Mouse (Mus musculus): ENCODE data around the gene Phgdh. TPM values are rescaled to one million over a fixed set of nuclear protein-coding genes. Genes with fewer than 3 reads are reported as not detected.
A peak's percentile ranks its signal among the peaks of the same experiment; 100 is the strongest.

Phgdh gene
- polyA plus RNA-seq, 1 experiment from 2014 or later, result 380 TPM

- Histone ChIP-seq H3K9me3 (no peaks in the 10 kb centered on the region), H3K27me3 (ENCODE audit: insufficient read depth, poor library complexity, severe bottlenecking) (no peaks in the 10 kb centered on the region), H3K4me1 (replicated peaks) (peaks cover 13% of the 10 kb centered on the region), H3K4me3 (no peak overlapping the region), H3K36me3 (peaks cover 51% of the 10 kb centered on the region), H3K27ac (no peak overlapping the region)
- WGBS, result 37% methylated on average over 7 of the region's 7 CpGs
- DNase-seq (ENCODE audit: low spot score), result peak; percentile 70
Observed at GRCm38 (mm10) chr3:98312867-98313266, 26.9 kb downstream of the Phgdh start.

GRCm38 (mm10) chr3:98310456-98310855 lies 29.3 kb downstream of the Phgdh start:
- DNase-seq (ENCODE audit: low spot score), result no peak
- H3K27me3 ChIP-seq (ENCODE audit: insufficient read depth, poor library complexity, severe bottlenecking), result no peaks in the 10 kb centered on the region
- H3K36me3 ChIP-seq, result peaks cover 30% of the 10 kb centered on the region
- H3K4me1 ChIP-seq (replicated peaks), result 0 out of 2 replicates have a peak, but pooled peaks cover 5% of the 10 kb centered on the region
- H3K27ac ChIP-seq, result no peak overlapping the region
- 86% methylated on average over 1 of the region's 1 CpGs for WGBS
- no peak overlapping the region for H3K4me3 ChIP-seq
- H3K9me3 ChIP-seq, result no peaks in the 10 kb centered on the region

GRCm38 (mm10) chr3:98308606-98309005 lies 31.2 kb downstream of the Phgdh start:
- Histone ChIP-seq H3K36me3 (peaks cover 12% of the 10 kb centered on the region), H3K27me3 (ENCODE audit: insufficient read depth, poor library complexity, severe bottlenecking) (no peaks in the 10 kb centered on the region), H3K27ac (no peak overlapping the region), H3K9me3 (no peaks in the 10 kb centered on the region), H3K4me1 (replicated peaks) (0 out of 2 replicates have a peak, but pooled peaks cover 4% of the 10 kb centered on the region), H3K4me3 (no peak overlapping the region)
- no peak for DNase-seq (ENCODE audit: low spot score)
- 87% methylated on average over 6 of the region's 6 CpGs for WGBS

GRCm38 (mm10) chr3:98301761-98302160 lies 38.0 kb downstream of the Phgdh start:
- Histone ChIP-seq H3K36me3 (0 out of 2 replicates have a peak, but pooled peaks cover 3% of the 10 kb centered on the region), H3K27ac (no peak overlapping the region), H3K4me3 (no peak overlapping the region), H3K27me3 (ENCODE audit: insufficient read depth, poor library complexity, severe bottlenecking) (no peaks in the 10 kb centered on the region), H3K4me1 (replicated peaks) (no peaks in the 10 kb centered on the region), H3K9me3 (0 out of 2 replicates have a peak, but pooled peaks cover 2% of the 10 kb centered on the region)
- no peak for DNase-seq (ENCODE audit: low spot score)
- 86% methylated on average over 3 of the region's 3 CpGs for WGBS

- no peaks in the 10 kb centered on the region for H3K27me3 ChIP-seq (ENCODE audit: insufficient read depth, poor library complexity, severe bottlenecking)
- H3K4me1 ChIP-seq (replicated peaks), result no peaks in the 10 kb centered on the region
- H3K4me3 ChIP-seq, result no peak overlapping the region
- WGBS, result 89% methylated on average over 4 of the region's 4 CpGs
- 0 out of 2 replicates have a peak, but pooled peaks cover 2% of the 10 kb centered on the region for H3K9me3 ChIP-seq
- H3K27ac ChIP-seq, result no peak overlapping the region
- 0 out of 2 replicates have a peak, but pooled peaks cover 3% of the 10 kb centered on the region for H3K36me3 ChIP-seq
- DNase-seq (ENCODE audit: low spot score), result no peak
Observed at GRCm38 (mm10) chr3:98300266-98300665, 39.5 kb downstream of the Phgdh start.

GRCm38 (mm10) chr3:98299391-98300100 lies 40.2 kb downstream of the Phgdh start:
- Histone ChIP-seq H3K9me3 (0 out of 2 replicates have a peak, but pooled peaks cover 2% of the 10 kb centered on the region), H3K27ac (no peak overlapping the region), H3K4me1 (replicated peaks) (no peaks in the 10 kb centered on the region), H3K27me3 (ENCODE audit: insufficient read depth, poor library complexity, severe bottlenecking) (no peaks in the 10 kb centered on the region), H3K36me3 (0 out of 2 replicates have a peak, but pooled peaks cover 3% of the 10 kb centered on the region), H3K4me3 (no peak overlapping the region)
- no peak for DNase-seq (ENCODE audit: low spot score)
- 90% methylated on average over 1 of the region's 1 CpGs for WGBS

- H3K4me3 ChIP-seq, result no peak overlapping the region
- no peaks in the 10 kb centered on the region for H3K36me3 ChIP-seq
- H3K9me3 ChIP-seq, result no peaks in the 10 kb centered on the region; the same call in 1 of the 2 replicates
- no peak for DNase-seq (ENCODE audit: low spot score)
- no peaks in the 10 kb centered on the region for H3K27me3 ChIP-seq (ENCODE audit: insufficient read depth, poor library complexity, severe bottlenecking)
- no peak overlapping the region for H3K27ac ChIP-seq
- no peaks in the 10 kb centered on the region for H3K4me1 ChIP-seq (replicated peaks)
- WGBS, result 58% methylated on average over 10 of the region's 10 CpGs
Observed at GRCm38 (mm10) chr3:98295965-98296364, 43.8 kb downstream of the Phgdh start.

GRCm38 (mm10) chr3:98291044-98291443 lies 48.7 kb downstream of the Phgdh start:
- Histone ChIP-seq H3K27me3 (ENCODE audit: insufficient read depth, poor library complexity, severe bottlenecking) (no peaks in the 10 kb centered on the region), H3K27ac (no peak overlapping the region), H3K4me1 (replicated peaks) (no peaks in the 10 kb centered on the region), H3K4me3 (no peak overlapping the region), H3K36me3 (no peaks in the 10 kb centered on the region), H3K9me3 (peaks cover 4% of the 10 kb centered on the region)
- WGBS, result 93% methylated on average over 9 of the region's 9 CpGs
- DNase-seq (ENCODE audit: low spot score), result no peak

GRCm38 (mm10) chr3:98283205-98283604 lies 56.6 kb downstream of the Phgdh start:
- no peaks in the 10 kb centered on the region for H3K36me3 ChIP-seq
- no peak overlapping the region for H3K4me3 ChIP-seq
- DNase-seq (ENCODE audit: low spot score), result no peak
- peaks cover 4% of the 10 kb centered on the region; the same call in 1 of the 2 replicates for H3K9me3 ChIP-seq
- H3K27me3 ChIP-seq (ENCODE audit: insufficient read depth, poor library complexity, severe bottlenecking), result no peaks in the 10 kb centered on the region
- H3K4me1 ChIP-seq (replicated peaks), result peaks cover 14% of the 10 kb centered on the region
- no peak overlapping the region for H3K27ac ChIP-seq
- 90% methylated on average over 5 of the region's 5 CpGs for WGBS

- no peak for DNase-seq (ENCODE audit: low spot score)
- Histone ChIP-seq H3K9me3 (peaks cover 4% of the 10 kb centered on the region; the same call in 1 of the 2 replicates), H3K27me3 (ENCODE audit: insufficient read depth, poor library complexity, severe bottlenecking) (no peaks in the 10 kb centered on the region), H3K4me1 (replicated peaks) (peaks cover 14% of the 10 kb centered on the region), H3K4me3 (no peak overlapping the region), H3K36me3 (no peaks in the 10 kb centered on the region), H3K27ac (no peak overlapping the region)
- 89% methylated on average over 8 of the region's 8 CpGs for WGBS
Observed at GRCm38 (mm10) chr3:98282422-98282821, 57.4 kb downstream of the Phgdh start.

- H3K27me3 ChIP-seq (ENCODE audit: insufficient read depth, poor library complexity, severe bottlenecking), result no peaks in the 10 kb centered on the region
- DNase-seq (ENCODE audit: low spot score), result peak; percentile 65
- H3K36me3 ChIP-seq, result no peaks in the 10 kb centered on the region
- H3K9me3 ChIP-seq, result no peaks in the 10 kb centered on the region
- no peak overlapping the region for H3K27ac ChIP-seq
- no peak overlapping the region for H3K4me3 ChIP-seq
- WGBS, result 47% methylated on average over 12 of the region's 12 CpGs
- peaks cover 14% of the 10 kb centered on the region for H3K4me1 ChIP-seq (replicated peaks)
Observed at GRCm38 (mm10) chr3:98280933-98281678, 58.7 kb downstream of the Phgdh start.

GRCm38 (mm10) chr3:98280204-98280932 lies 59.4 kb downstream of the Phgdh start, which contains the start of gene Hmgcs2:
Gene Hmgcs2 (plus strand): TSS chr3:98280435.
- no peaks in the 10 kb centered on the region for H3K27me3 ChIP-seq (ENCODE audit: insufficient read depth, poor library complexity, severe bottlenecking)
- no peaks in the 10 kb centered on the region for H3K9me3 ChIP-seq
- peak; percentile 24 for DNase-seq (ENCODE audit: low spot score)
- H3K27ac ChIP-seq, result peak within 1 kb of the TSS; percentile 23; the same call in 1 of the 2 replicates
- no peak within 1 kb of the TSS for H3K4me3 ChIP-seq
- H3K4me1 ChIP-seq (replicated peaks), result peaks cover 14% of the 10 kb centered on the region
- 62% methylated on average over 14 of the region's 14 CpGs for WGBS
- no peaks in the 10 kb centered on the region for H3K36me3 ChIP-seq

All from hindbrain, embryonic 10.5 days (tissue).